Mouse (Mus musculus): ENCODE data around the gene Map1b. TPM values are rescaled to one million over a fixed set of nuclear protein-coding genes. Genes with fewer than 3 reads are reported as not detected.

The Map1b gene
- polyA plus RNA-seq, 2 experiments: 17.5 to 142 TPM

DNA sequence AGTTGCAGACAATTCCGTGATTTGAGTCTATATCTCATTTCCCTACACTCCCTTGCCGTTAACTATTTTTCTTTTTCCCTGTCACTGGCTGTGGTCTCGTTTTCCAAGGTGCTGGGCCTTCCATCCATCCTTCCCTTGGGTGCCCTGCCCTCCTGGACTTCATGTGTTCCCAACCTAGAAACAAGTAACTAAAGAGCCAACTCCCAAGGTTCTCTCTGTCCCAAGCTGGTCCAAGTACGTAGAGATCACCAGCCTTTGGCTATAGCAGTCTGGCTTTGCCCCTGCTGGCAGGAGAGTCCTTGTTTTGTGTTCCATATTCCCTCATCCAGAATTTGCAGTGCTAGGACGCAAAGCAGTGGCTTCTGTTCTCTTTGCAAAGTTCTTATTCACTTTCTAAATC lies 65.1 kb downstream of the Map1b start:
- Histone ChIP-seq H3K4me1 (ENCODE audit: control insufficient read depth, insufficient read depth, low read length) (peaks cover 21% of the 10 kb centered on the region), H3K4me2 (replicated peaks; ENCODE audit: low read depth, low read length, severe bottlenecking) (no peak overlapping the region), H3K9me3 (ENCODE audit: control insufficient read depth, low read length) (no peaks in the 10 kb centered on the region), H3K27ac (replicated peaks; ENCODE audit: low read depth, low read length) (0 out of 2 replicates have a peak overlapping the region, but pooled peaks have one; percentile 13), H3K36me3 (ENCODE audit: control insufficient read depth, insufficient read depth, low read length) (no peaks in the 10 kb centered on the region), H3K9ac (ENCODE audit: low read depth, low read length, severe bottlenecking) (no peak overlapping the region), H3K4me3 (replicated peaks; ENCODE audit: low read length) (no peak overlapping the region), H3K27me3 (ENCODE audit: control insufficient read depth, insufficient read depth, low read length) (no peaks in the 10 kb centered on the region)
- DNase-seq (ENCODE audit: low spot score): no peak
- WGBS: 81% methylated on average over 5 of the region's 5 CpGs
- no peak for TF ChIP-seq POLR2A (IDR thresholded peaks at IDR 0.05; ENCODE audit: borderline replicate concordance, extremely low read depth, insufficient read depth, insufficient read length)
- no peak for ATAC-seq (ENCODE audit: low FRiP score, low read depth)

DNA sequence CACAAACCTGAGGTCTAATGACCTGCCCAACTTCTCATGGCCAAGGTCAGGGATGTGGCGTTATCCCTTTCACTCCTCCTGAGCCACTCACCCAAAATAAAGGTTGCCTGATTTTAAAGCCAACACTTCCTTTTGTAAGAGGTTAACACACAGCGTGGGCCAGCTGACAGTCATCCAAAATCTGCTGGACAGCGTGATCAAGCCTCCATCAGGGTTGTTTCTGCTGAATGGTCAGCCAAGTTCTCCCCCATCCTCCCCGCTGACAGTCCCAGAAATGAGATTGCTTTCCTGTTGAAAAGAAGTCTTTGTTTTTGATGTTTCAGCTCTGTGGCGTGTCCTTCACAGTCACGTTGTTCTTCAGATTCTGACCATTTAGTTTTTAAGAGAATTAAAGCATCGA lies 65.6 kb downstream of the Map1b start:
- Histone ChIP-seq H3K27ac (replicated peaks; ENCODE audit: low read depth, low read length) (no peak overlapping the region), H3K4me1 (ENCODE audit: control insufficient read depth, insufficient read depth, low read length) (peaks cover 21% of the 10 kb centered on the region), H3K9ac (ENCODE audit: low read depth, low read length, severe bottlenecking) (no peak overlapping the region), H3K4me2 (replicated peaks; ENCODE audit: low read depth, low read length, severe bottlenecking) (no peak overlapping the region), H3K36me3 (ENCODE audit: control insufficient read depth, insufficient read depth, low read length) (no peaks in the 10 kb centered on the region), H3K4me3 (replicated peaks; ENCODE audit: low read length) (no peak overlapping the region), H3K27me3 (ENCODE audit: control insufficient read depth, insufficient read depth, low read length) (no peaks in the 10 kb centered on the region), H3K9me3 (ENCODE audit: control insufficient read depth, low read length) (no peaks in the 10 kb centered on the region)
- ATAC-seq (ENCODE audit: low FRiP score, low read depth) (no peak), DNase-seq (ENCODE audit: low spot score) (no peak)
- WGBS: 83% methylated on average over 7 of the region's 7 CpGs
- no peak for TF ChIP-seq POLR2A (IDR thresholded peaks at IDR 0.05; ENCODE audit: borderline replicate concordance, extremely low read depth, insufficient read depth, insufficient read length)

DNA sequence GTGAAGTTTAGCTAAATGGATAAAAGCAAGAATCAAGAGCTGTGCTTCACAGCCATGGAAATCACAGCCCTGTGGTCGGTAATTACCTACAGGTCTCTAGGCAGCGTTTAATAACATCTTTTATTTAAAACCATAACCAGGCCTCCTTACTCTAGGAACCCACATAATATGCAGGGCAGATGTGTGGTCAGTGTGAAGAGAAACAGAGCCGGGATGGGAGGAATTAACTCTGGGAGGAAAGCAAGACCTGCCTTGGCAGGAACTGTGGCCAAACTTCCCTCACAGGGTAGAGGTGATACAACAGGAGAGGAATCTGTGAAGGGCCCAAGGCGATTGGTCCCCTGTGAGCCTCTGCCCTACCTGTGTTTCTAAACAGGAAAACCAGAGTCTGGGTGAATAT lies 66.8 kb downstream of the Map1b start:
- ATAC-seq (ENCODE audit: low FRiP score, low read depth) (no peak), DNase-seq (ENCODE audit: low spot score) (peak; percentile 25)
- WGBS: 37% methylated on average over 4 of the region's 4 CpGs
- H3K4me1 ChIP-seq (ENCODE audit: control insufficient read depth, insufficient read depth, low read length): peaks cover 29% of the 10 kb centered on the region
- H3K4me3 ChIP-seq (replicated peaks; ENCODE audit: low read length): no peak overlapping the region
- no peak overlapping the region for H3K4me2 ChIP-seq (replicated peaks; ENCODE audit: low read depth, low read length, severe bottlenecking)
- no peak for TF ChIP-seq POLR2A (IDR thresholded peaks at IDR 0.05; ENCODE audit: borderline replicate concordance, extremely low read depth, insufficient read depth, insufficient read length)
- H3K27ac ChIP-seq (replicated peaks; ENCODE audit: low read depth, low read length): no peak overlapping the region
- H3K36me3 ChIP-seq (ENCODE audit: control insufficient read depth, insufficient read depth, low read length): no peaks in the 10 kb centered on the region
- H3K9ac ChIP-seq (ENCODE audit: low read depth, low read length, severe bottlenecking): no peak overlapping the region
- no peaks in the 10 kb centered on the region for H3K27me3 ChIP-seq (ENCODE audit: control insufficient read depth, insufficient read depth, low read length)
- no peaks in the 10 kb centered on the region for H3K9me3 ChIP-seq (ENCODE audit: control insufficient read depth, low read length)

DNA sequence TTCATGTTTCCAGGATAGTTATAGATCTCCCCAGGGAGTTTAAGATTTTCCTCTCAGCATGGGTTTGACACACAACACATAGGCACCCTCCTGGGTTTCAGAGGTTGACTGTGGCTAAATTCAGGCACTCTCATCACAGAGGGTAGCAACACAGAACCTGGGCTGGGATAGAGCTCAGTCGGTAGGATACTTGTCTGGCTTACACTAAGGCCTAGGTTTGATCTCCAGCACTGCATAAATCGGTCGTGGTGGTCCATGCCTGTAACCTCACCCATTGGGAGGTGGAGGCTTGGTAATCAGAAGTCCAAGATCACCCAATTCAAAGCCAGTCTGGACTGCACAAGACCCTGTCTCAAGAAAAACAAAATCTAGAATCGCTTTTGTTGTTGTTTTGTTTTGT lies 68.1 kb downstream of the Map1b start:
- no peak overlapping the region for H3K4me3 ChIP-seq (replicated peaks; ENCODE audit: low read length)
- peaks cover 34% of the 10 kb centered on the region for H3K4me1 ChIP-seq (ENCODE audit: control insufficient read depth, insufficient read depth, low read length)
- DNase-seq (ENCODE audit: low spot score): no peak
- H3K9ac ChIP-seq (ENCODE audit: low read depth, low read length, severe bottlenecking): no peak overlapping the region
- 67% methylated on average over 4 of the region's 4 CpGs for WGBS
- TF ChIP-seq POLR2A (IDR thresholded peaks at IDR 0.05; ENCODE audit: borderline replicate concordance, extremely low read depth, insufficient read depth, insufficient read length): no peak
- no peak for ATAC-seq (ENCODE audit: low FRiP score, low read depth)
- H3K4me2 ChIP-seq (replicated peaks; ENCODE audit: low read depth, low read length, severe bottlenecking): no peak overlapping the region
- no peaks in the 10 kb centered on the region for H3K27me3 ChIP-seq (ENCODE audit: control insufficient read depth, insufficient read depth, low read length)
- H3K27ac ChIP-seq (replicated peaks; ENCODE audit: low read depth, low read length): no peak overlapping the region
- H3K9me3 ChIP-seq (ENCODE audit: control insufficient read depth, low read length): no peaks in the 10 kb centered on the region
- H3K36me3 ChIP-seq (ENCODE audit: control insufficient read depth, insufficient read depth, low read length): no peaks in the 10 kb centered on the region

DNA sequence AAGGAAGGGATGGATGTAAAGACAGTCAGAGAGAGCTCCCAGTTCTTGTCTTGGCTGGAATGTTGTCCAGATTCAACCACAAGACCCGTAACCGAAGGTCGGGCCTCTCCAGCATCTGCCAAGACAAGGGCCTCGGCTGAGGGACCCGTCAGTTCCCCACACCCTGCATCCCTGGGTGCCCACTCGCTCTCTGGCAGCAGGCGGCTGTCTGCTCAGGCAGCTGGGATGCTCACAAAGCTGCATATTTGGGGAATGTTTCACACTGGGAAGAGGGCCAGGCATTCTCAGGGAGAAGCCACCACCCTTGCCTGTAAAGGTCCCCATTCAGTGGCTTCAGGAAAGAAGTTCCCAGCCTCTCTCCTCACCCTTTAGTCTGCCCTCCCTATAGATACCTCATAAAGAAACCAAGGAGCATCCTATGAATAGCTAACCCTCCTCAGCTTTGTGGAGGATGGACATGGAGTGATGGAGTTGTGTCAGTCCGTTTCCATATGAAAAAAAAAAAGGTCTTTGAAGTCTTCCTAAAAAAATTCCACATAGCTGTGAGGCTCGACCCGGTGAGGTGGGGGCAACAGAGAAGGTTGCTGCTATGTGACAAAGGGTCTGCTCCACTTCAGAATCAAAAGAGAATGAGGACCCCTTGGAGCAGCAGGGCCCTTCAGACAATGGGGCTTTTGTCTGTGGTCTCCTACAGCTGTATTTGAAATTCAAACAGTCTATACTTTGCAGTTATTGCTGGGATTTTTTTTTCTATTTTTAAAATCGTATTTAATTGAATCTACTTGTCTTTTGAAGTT lies 68.7 kb downstream of the Map1b start:
- DNase-seq (ENCODE audit: low spot score) (no peak), ATAC-seq (ENCODE audit: low FRiP score, low read depth) (peak; percentile 47; the same call in 1 of the 2 replicates)
- Histone ChIP-seq H3K36me3 (ENCODE audit: control insufficient read depth, insufficient read depth, low read length) (no peaks in the 10 kb centered on the region), H3K9ac (ENCODE audit: low read depth, low read length, severe bottlenecking) (no peak overlapping the region), H3K9me3 (ENCODE audit: control insufficient read depth, low read length) (no peaks in the 10 kb centered on the region), H3K4me2 (replicated peaks; ENCODE audit: low read depth, low read length, severe bottlenecking) (no peak overlapping the region), H3K27ac (replicated peaks; ENCODE audit: low read depth, low read length) (no peak overlapping the region), H3K4me3 (replicated peaks; ENCODE audit: low read length) (no peak overlapping the region), H3K4me1 (ENCODE audit: control insufficient read depth, insufficient read depth, low read length) (peaks cover 35% of the 10 kb centered on the region), H3K27me3 (ENCODE audit: control insufficient read depth, insufficient read depth, low read length) (no peaks in the 10 kb centered on the region)
- 49% methylated on average over 11 of the region's 11 CpGs for WGBS
- TF ChIP-seq POLR2A (IDR thresholded peaks at IDR 0.05; ENCODE audit: borderline replicate concordance, extremely low read depth, insufficient read depth, insufficient read length): no peak
